Mouse (Mus musculus): ENCODE measurements around the gene 4930438A08Rik.

- TF ChIP-seq CTCF (IDR thresholded peaks at IDR 0.05; ENCODE audit: insufficient read depth, low read depth, low read length) (no peak), POLR2A (IDR thresholded peaks at IDR 0.05; ENCODE audit: insufficient read depth, low read depth, low read length) (no peak)
These were observed 48.2 kb upstream of the 4930438A08Rik start for GRCm38 (mm10) chr11:58226425-58226824.

Measured in olfactory bulb, adult 2 months (tissue).